Mouse (Mus musculus) kidney, embryonic 16.5 days (tissue): ENCODE data around the gene Znrf3. TPM values are rescaled to one million over a fixed set of nuclear protein-coding genes. Genes with fewer than 3 reads are reported as not detected.
A peak's percentile ranks its signal among the peaks of the same experiment; 100 is the strongest.

Experiments
- ATAC-seq: fragments of 200-750 bp; cut with Nextera tagmentation; 2 replicates; pipeline ENCODE4 v1.8.0; 2017; ENCODE audit warnings: moderate TSS enrichment; ENCODE audit not compliant: low FRiP score, low TSS enrichment
- H3K27ac ChIP-seq: fragments of 300-500 bp; sonication (generic); 2 replicates; pipeline ENCODE4 v1.5.1; 2014; ENCODE audit warnings: low read length
- H3K27me3 ChIP-seq: fragments of 300-500 bp; sonication (generic); 2 replicates; pipeline ENCODE4 v1.6.1; 2014; ENCODE audit warnings: low read length, control low read depth, mixed read lengths; ENCODE audit not compliant: insufficient read depth
- H3K36me3 ChIP-seq: fragments of 300-500 bp; sonication (generic); 2 replicates; pipeline ENCODE4 v1.6.1; 2014; ENCODE audit warnings: low read length, control low read depth, mixed read lengths; ENCODE audit not compliant: insufficient read depth
- H3K4me1 ChIP-seq: fragments of 300-500 bp; sonication (generic); 2 replicates; pipeline ENCODE4 v1.6.1; 2014; ENCODE audit warnings: low read length, control low read depth, mixed read lengths; ENCODE audit not compliant: insufficient read depth
- H3K4me2 ChIP-seq: fragments of 300-500 bp; sonication (generic); replicated peaks from 2 replicates; pipeline ENCODE4 v1.6.1; 2014; ENCODE audit warnings: low read depth, low read length
- H3K4me3 ChIP-seq: fragments of 300-500 bp; sonication (generic); 2 replicates; pipeline ENCODE4 v1.5.1; 2014; ENCODE audit warnings: mild to moderate bottlenecking, low read length
- H3K9ac ChIP-seq: fragments of 300-500 bp; sonication (generic); replicated peaks from 2 replicates; pipeline ENCODE4 v1.6.1; 2014; ENCODE audit warnings: low read length
- H3K9me3 ChIP-seq: fragments of 300-500 bp; sonication (generic); 2 replicates; pipeline ENCODE4 v1.6.1; 2016; ENCODE audit warnings: low read length, control low read depth
- WGBS: fragments of 180-500 bp; shearing (Covaris S2); extraction: QIAGEN DNeasy Blood & Tissue Kit; methylation state at CpG from one replicate; pipeline ENCODE4 v1.1.7; 2014; 5-methylcytosine and 5-hydroxymethylcytosine counted together
- polyA plus RNA-seq: library from polyadenylated mRNA; unstranded; fragments of >200 nt; fragmentation: Nextera tagmentation; extraction: Ambion mirVana; gene quantifications from 2 replicates; pipeline ENCODE4 v1.2.1, GENCODE M21; 2015

Gene Znrf3
- polyA plus RNA-seq, 1 experiment from 2014 or later: 16.5 TPM

DNA sequence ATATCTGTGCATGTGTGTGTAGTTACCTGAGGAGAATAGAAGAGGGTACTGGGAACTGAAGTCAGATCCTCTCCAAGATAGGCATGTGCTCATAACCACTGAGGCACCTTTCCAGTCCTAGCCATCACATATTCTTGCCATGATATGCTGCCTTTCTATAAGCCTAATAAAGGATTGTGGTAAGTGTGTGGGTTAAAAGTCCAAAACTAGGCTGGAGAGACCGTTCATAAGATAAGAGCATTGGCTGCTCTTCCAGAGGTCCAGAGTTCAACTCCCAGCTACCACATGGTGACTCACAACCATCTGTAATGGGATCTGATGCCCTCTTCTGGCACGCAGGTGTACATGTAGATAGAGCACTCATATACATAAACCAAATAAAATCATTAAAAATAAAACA is 160.7 kb downstream of the Znrf3 start:
- H3K9ac ChIP-seq: no peak overlapping the region
- WGBS: 93% methylated on average over 2 of the region's 2 CpGs
- no peaks in the 10 kb centered on the region for H3K9me3 ChIP-seq
- H3K4me3 ChIP-seq: no peak overlapping the region
- ATAC-seq: no peak
- no peak overlapping the region for H3K4me2 ChIP-seq
- H3K36me3 ChIP-seq: peaks cover 56% of the 10 kb centered on the region
- H3K4me1 ChIP-seq: no peaks in the 10 kb centered on the region
- H3K27me3 ChIP-seq: no peaks in the 10 kb centered on the region
- no peak overlapping the region for H3K27ac ChIP-seq

DNA sequence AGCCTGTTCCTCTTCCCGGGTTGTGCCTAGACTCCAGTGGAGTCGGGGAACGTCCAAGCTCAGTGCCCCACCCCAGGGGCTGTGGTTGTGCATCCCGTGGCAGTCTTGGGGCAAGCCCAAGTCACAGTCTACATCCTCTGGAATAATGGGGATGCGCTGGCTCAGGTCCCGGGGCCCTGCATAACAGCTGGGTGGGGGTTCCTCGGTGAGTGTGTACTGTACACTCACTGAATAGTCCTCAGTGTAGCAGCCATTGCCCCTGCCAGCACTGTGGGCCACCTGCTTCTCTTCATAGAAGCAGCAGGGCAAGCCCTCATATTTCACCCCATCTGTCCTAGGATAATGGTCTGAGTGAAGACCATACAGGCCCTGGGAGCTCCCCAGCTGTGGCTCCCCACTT is 163.7 kb downstream of the Znrf3 start:
- no peaks in the 10 kb centered on the region for H3K4me1 ChIP-seq
- no peak overlapping the region for H3K9ac ChIP-seq
- 95% methylated on average over 7 of the region's 7 CpGs for WGBS
- H3K9me3 ChIP-seq: no peaks in the 10 kb centered on the region
- H3K4me3 ChIP-seq: no peak overlapping the region
- peaks cover 42% of the 10 kb centered on the region for H3K36me3 ChIP-seq
- H3K4me2 ChIP-seq: no peak overlapping the region
- H3K27me3 ChIP-seq: no peaks in the 10 kb centered on the region
- no peak for ATAC-seq
- H3K27ac ChIP-seq: no peak overlapping the region

DNA sequence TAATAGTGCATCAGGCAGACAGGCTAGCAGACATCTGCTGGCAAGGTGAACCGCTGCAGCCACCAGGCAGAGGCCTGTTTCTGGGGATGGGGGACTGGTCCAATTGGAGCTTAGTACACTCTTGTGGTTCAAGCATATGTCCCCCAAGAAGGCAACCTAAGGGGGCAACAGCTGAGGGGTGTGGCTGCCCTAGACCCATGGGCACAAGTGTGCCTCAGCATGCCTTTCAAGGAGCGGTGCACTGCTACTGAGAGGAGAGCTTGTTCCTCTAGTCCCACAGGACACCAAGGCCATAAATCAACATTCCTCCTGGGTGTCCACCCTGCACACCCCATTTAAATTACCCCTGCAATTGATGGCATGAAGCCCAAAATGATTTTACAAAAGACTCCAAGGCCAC is 166.2 kb downstream of the Znrf3 start:
- no peaks in the 10 kb centered on the region; the same call in 1 of the 2 replicates for H3K4me1 ChIP-seq
- no peak overlapping the region for H3K4me3 ChIP-seq
- H3K27me3 ChIP-seq: no peaks in the 10 kb centered on the region
- H3K27ac ChIP-seq: no peak overlapping the region
- H3K4me2 ChIP-seq: no peak overlapping the region
- WGBS: 80% methylated on average over 2 of the region's 2 CpGs
- no peaks in the 10 kb centered on the region for H3K9me3 ChIP-seq
- peaks cover 31% of the 10 kb centered on the region for H3K36me3 ChIP-seq
- ATAC-seq: no peak
- H3K9ac ChIP-seq: no peak overlapping the region

DNA sequence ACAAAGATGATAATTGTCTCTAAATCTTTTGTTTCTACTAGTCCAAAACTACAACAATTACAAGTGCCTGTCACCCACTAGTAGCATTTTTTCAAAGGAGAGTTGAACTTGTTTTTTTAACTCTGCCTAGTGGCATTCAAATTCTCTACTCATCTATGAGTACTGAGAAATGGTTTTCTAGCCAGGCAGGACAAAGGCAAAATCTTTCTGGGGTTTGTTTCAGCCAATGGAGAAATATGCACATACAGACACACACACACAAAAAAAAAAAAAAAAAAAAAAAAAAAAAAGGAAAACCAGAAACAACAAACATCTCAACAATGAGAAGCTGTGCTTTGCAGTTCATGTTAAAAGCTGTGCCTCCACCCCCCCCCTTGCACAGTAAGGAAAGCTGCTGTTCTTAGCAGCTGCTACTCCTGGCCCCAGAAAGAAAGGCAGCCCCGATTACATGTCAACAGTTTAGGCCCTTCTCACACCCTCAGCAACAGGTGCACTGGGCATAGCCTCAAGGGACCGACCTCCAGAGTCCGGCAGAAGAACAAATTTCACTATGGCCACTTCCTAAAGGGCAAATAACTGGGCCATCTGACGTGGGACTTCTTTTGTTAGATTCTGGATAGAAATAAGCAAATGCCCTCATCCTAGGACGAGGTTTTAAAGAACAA is 167.2 kb downstream of the Znrf3 start:
- no peak for ATAC-seq

DNA sequence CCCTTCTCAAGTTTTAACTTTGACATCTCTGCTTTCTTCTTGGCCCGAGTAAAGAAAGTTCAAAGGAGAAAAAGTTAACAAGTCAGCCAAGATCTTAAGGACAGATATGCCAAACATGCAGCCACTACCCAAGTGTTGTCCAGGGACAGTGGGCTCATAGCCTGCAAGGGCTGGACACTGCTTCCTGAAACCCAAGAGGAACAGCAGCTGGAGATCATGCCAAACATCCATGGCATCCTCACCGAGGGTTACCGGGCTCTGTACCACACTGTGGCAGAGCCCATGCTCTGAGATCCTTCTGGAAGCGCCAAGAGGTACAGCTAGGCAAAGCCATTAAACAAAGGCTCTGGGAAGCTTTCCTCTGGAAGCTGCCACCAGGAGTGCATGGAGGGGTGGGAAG is 169.4 kb downstream of the Znrf3 start:
- 76% methylated on average over 4 of the region's 4 CpGs for WGBS
- no peak for ATAC-seq
- Histone ChIP-seq H3K4me3 (no peak overlapping the region), H3K9ac (no peak overlapping the region), H3K4me2 (no peak overlapping the region), H3K27ac (no peak overlapping the region), H3K9me3 (no peaks in the 10 kb centered on the region), H3K4me1 (peaks cover 14% of the 10 kb centered on the region; the same call in 1 of the 2 replicates), H3K27me3 (no peaks in the 10 kb centered on the region), H3K36me3 (0 out of 2 replicates have a peak, but pooled peaks cover under 1% of the 10 kb centered on the region)

More for the DNA sequence above, 167.2 kb downstream of the Znrf3 start:
- H3K4me1 ChIP-seq: peaks cover 4% of the 10 kb centered on the region; the same call in 1 of the 2 replicates
- no peak overlapping the region for H3K9ac ChIP-seq
- H3K9me3 ChIP-seq: no peaks in the 10 kb centered on the region
- H3K36me3 ChIP-seq: peaks cover 22% of the 10 kb centered on the region
- H3K4me2 ChIP-seq: no peak overlapping the region
- WGBS: 81% methylated on average over 5 of the region's 5 CpGs
- no peak overlapping the region for H3K27ac ChIP-seq
- H3K27me3 ChIP-seq: no peaks in the 10 kb centered on the region
- H3K4me3 ChIP-seq: no peak overlapping the region

DNA sequence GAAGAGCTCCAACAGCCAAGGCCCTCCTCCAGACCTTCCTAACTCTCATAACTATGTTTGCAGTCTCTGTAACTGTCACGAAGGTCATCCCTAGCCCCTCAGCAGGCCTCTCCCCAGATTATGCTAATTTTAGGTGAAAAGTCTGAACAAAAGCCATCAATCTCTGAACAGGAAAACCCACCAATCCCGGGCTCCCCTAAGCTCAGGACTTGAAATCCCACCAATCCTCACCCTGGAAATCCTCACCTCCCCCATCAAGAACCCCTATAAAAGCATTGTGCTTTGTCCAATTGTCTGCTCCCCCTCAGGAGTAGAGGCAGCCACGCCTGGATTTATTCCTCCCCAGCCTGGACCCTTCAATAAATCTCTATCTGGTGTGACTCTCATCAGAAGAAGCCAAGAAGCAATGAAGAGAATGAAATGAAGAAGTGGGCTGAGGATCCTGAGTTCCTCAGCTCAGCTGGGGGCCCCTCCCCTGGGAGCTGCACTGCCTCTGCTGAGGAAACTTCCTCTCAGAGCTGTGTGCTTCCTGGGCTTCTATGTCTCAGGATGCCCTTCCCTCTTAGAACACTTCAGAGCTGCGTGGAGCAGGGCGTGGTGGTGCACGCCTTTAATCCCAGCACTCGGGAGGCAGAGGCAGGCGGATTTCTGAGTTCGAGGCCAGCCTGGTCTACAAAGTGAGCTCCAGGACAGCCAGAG is 172.0 kb downstream of the Znrf3 start:
- no peak overlapping the region for H3K4me2 ChIP-seq
- H3K4me3 ChIP-seq: no peak overlapping the region
- H3K4me1 ChIP-seq: peaks cover 14% of the 10 kb centered on the region; the same call in 1 of the 2 replicates
- no peak overlapping the region for H3K27ac ChIP-seq
- no peaks in the 10 kb centered on the region for H3K9me3 ChIP-seq
- no peak overlapping the region for H3K9ac ChIP-seq
- 65% methylated on average over 8 of the region's 9 CpGs for WGBS
- no peaks in the 10 kb centered on the region for H3K27me3 ChIP-seq
- H3K36me3 ChIP-seq: no peaks in the 10 kb centered on the region
- 0 out of 2 replicates have a peak, but pooled peaks have one; percentile 15 for ATAC-seq

DNA sequence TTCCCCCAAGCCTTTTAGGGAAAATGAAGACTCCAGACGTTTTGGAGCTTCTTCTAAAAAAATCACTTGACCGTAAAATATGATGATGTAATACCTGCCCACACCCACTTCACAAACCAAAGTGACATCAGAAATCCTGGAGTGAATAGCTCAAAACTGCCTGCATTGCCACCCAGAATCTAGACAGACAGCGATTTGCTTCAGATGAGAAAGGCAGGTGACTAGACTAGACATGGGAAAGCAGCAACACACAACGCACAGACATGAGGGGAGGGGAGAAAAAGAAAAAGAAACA is 172.6 kb downstream of the Znrf3 start:
- ATAC-seq: no peak
- Histone ChIP-seq H3K9me3 (no peaks in the 10 kb centered on the region), H3K4me3 (no peak overlapping the region), H3K4me2 (no peak overlapping the region), H3K36me3 (no peaks in the 10 kb centered on the region), H3K27me3 (no peaks in the 10 kb centered on the region), H3K4me1 (peaks cover 14% of the 10 kb centered on the region; the same call in 1 of the 2 replicates), H3K9ac (no peak overlapping the region), H3K27ac (no peak overlapping the region)
- WGBS: 63% methylated on average over 4 of the region's 4 CpGs

DNA sequence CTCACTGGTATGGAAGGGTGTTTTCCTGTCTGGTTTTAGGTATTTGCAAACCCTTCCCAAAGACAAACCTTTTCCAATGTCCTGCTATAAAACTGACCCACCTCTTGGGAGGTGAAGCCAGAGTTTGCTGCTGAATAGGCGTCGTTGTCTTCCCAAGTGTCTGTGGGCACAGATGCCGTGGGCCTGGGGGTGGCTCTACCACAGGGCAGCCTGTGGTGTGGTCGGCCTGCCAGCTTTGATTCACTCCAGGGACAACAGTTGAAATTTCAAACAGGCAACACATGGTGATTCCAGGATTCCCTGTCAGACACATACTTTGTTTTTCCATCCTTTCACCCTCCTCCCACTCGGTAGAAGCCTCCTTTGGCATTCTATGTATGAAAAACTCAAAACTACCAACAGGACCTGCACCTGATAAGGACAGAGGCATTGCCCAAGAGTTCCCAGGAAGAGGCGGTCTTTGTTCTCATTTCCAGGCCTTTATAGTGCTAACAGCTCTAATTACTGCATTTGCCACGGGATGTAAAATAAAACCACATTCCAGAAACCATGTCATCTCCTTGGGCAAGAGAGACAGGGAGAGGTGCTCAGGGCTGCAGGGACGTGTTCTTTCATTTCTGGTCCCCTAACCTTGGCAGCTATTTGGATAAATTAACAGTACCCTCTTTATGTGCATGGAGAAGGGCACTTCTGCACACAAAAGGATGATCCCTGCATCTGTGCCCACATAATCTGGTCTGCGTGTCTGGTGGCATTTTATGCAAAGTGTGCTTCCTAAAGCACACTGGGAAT is 173.2 kb downstream of the Znrf3 start:
- Histone ChIP-seq H3K9me3 (no peaks in the 10 kb centered on the region), H3K4me3 (no peak overlapping the region), H3K36me3 (no peaks in the 10 kb centered on the region), H3K27me3 (no peaks in the 10 kb centered on the region), H3K4me1 (peaks cover 14% of the 10 kb centered on the region; the same call in 1 of the 2 replicates), H3K9ac (no peak overlapping the region), H3K4me2 (no peak overlapping the region), H3K27ac (peak overlapping the region; percentile 50)
- no peak for ATAC-seq
- 30% methylated on average over 9 of the region's 9 CpGs for WGBS

DNA sequence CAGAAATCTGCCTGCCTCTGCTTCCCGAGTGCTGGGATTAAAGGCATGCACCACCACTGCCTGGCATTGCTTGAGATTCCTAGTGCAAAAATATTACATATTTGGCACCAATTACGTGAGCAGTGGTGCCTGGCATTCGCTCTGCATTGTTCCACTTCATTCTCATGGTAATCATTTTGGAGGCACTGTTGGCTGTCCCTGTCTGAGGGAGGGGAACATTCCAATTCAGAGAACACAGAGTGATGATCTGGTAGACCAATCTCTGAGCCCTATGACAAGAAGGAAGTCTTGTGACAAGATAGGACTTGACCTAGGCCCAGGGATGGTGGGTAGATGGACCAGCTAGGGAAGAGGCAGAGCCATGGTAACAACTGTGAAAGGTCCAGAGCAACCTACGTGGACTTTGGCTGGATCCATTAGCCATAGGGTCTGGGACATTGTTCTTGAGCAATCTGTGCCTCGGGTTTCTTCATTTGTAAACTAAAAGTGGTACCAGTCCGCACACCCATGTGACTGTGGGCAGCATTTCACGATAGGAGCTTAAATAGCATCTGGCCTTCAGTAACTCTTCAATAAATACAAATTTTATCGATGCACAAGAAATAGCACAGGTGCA is 174.7 kb downstream of the Znrf3 start:
- Histone ChIP-seq H3K36me3 (no peaks in the 10 kb centered on the region), H3K4me3 (no peak overlapping the region), H3K4me2 (no peak overlapping the region), H3K27me3 (no peaks in the 10 kb centered on the region), H3K27ac (no peak overlapping the region), H3K9me3 (no peaks in the 10 kb centered on the region), H3K4me1 (peaks cover 14% of the 10 kb centered on the region; the same call in 1 of the 2 replicates), H3K9ac (no peak overlapping the region)
- WGBS: 93% methylated on average over 8 of the region's 8 CpGs
- no peak for ATAC-seq
